Mouse (Mus musculus): ENCODE data around the gene Pkig.

GRCm38 (mm10) chr2:163685761-163686200, 27.6 kb downstream of the Pkig start:
- TF ChIP-seq CTCF (IDR thresholded peaks at IDR 0.05; ENCODE audit: borderline replicate concordance, extremely low read depth, insufficient read depth, insufficient read length), result no peak
- TF ChIP-seq POLR2A (IDR thresholded peaks at IDR 0.05; ENCODE audit: borderline replicate concordance, extremely low read depth, insufficient read depth, insufficient read length, poor library complexity, severe bottlenecking), result no peak
